Mouse (Mus musculus): ENCODE data around the gene Etv5. TPM values are rescaled to one million over a fixed set of nuclear protein-coding genes. Genes with fewer than 3 reads are reported as not detected.

The Etv5 gene
- polyA plus RNA-seq, 1 experiment from 2014 or later = 21.3 TPM

GRCm38 (mm10) chr16:22452082-22452481 lies 12.6 kb upstream of the Etv5 start:
- H3K9ac ChIP-seq = no peak overlapping the region
- no peaks in the 10 kb centered on the region for H3K36me3 ChIP-seq (replicated peaks; ENCODE audit: control insufficient read depth, insufficient read depth)
- no peak overlapping the region for H3K4me3 ChIP-seq (replicated peaks; ENCODE audit: low read length)
- H3K9me3 ChIP-seq (ENCODE audit: control insufficient read depth, low read length) = no peaks in the 10 kb centered on the region
- H3K27me3 ChIP-seq (ENCODE audit: control insufficient read depth, insufficient read depth, low read length) = no peaks in the 10 kb centered on the region
- 88% methylated on average over 9 of the region's 9 CpGs for WGBS
- ATAC-seq (ENCODE audit: low FRiP score) = no peak
- no peak overlapping the region for H3K27ac ChIP-seq
- H3K4me2 ChIP-seq (replicated peaks) = no peak overlapping the region
- no peak for DNase-seq (ENCODE audit: low spot score)
- H3K4me1 ChIP-seq (replicated peaks; ENCODE audit: control insufficient read depth, insufficient read depth, low read length) = no peaks in the 10 kb centered on the region

GRCm38 (mm10) chr16:22448093-22448492 lies 8.6 kb upstream of the Etv5 start:
- Histone ChIP-seq H3K36me3 (replicated peaks; ENCODE audit: control insufficient read depth, insufficient read depth) (no peaks in the 10 kb centered on the region), H3K27me3 (ENCODE audit: control insufficient read depth, insufficient read depth, low read length) (0 out of 2 replicates have a peak, but pooled peaks cover 2% of the 10 kb centered on the region), H3K9ac (no peak overlapping the region), H3K4me3 (replicated peaks; ENCODE audit: low read length) (no peak overlapping the region), H3K9me3 (ENCODE audit: control insufficient read depth, low read length) (no peaks in the 10 kb centered on the region), H3K27ac (no peak overlapping the region), H3K4me1 (replicated peaks; ENCODE audit: control insufficient read depth, insufficient read depth, low read length) (no peaks in the 10 kb centered on the region), H3K4me2 (replicated peaks) (no peak overlapping the region)
- WGBS = 80% methylated on average over 6 of the region's 6 CpGs
- no peak for DNase-seq (ENCODE audit: low spot score)
- ATAC-seq (ENCODE audit: low FRiP score) = no peak

DNA sequence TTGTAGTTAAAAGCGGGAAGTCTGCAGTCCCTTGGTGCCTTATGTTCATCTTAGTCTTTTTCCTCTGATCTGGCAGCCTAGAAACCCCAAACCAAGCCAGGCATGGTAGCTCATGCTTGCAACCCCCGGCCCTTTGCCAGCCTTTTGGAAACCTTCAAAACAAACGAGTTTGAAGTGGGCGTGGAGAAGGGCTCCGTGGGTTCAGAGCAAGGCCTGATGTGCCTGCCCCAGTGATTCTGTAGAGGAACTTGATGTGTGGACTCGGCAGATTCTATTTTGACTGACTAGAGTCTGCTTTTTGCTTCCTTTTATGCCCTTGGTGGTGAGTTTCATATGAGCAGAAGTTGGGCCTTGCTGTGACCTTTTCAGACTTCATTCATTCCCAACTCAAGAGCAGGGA lies 5.3 kb upstream of the Etv5 start:
- 73% methylated on average over 6 of the region's 6 CpGs for WGBS
- DNase-seq (ENCODE audit: low spot score) (no peak), ATAC-seq (ENCODE audit: low FRiP score) (no peak)
- Histone ChIP-seq H3K9ac (no peak overlapping the region), H3K4me1 (replicated peaks; ENCODE audit: control insufficient read depth, insufficient read depth, low read length) (peaks cover 8% of the 10 kb centered on the region; the same call in 1 of the 2 replicates), H3K4me3 (replicated peaks; ENCODE audit: low read length) (no peak overlapping the region), H3K9me3 (ENCODE audit: control insufficient read depth, low read length) (no peaks in the 10 kb centered on the region), H3K27me3 (ENCODE audit: control insufficient read depth, insufficient read depth, low read length) (peaks cover 25% of the 10 kb centered on the region), H3K36me3 (replicated peaks; ENCODE audit: control insufficient read depth, insufficient read depth) (no peaks in the 10 kb centered on the region), H3K4me2 (replicated peaks) (no peak overlapping the region), H3K27ac (no peak overlapping the region)

DNA sequence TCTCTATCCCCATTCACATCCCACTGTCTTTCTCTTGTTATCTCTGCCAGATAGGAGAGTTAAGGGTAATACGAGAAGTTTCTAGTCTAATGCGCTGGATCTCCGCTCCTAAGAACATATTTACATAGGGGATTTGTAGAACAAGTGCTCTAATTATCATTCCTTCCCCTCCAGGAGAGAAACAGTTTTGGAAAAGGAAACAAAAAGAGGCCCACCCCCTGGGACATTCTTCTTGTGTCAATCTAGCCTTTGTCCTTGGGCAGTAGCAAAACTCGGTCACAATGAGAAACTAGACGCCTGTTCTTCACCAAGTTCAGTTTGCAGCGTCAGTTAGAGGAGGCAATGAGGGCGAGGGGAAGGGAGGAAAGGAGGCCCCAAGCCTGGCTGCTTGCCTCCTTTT lies 2.7 kb upstream of the Etv5 start:
- WGBS = 20% methylated on average over 7 of the region's 7 CpGs
- Histone ChIP-seq H3K4me2 (replicated peaks) (no peak overlapping the region), H3K4me1 (replicated peaks; ENCODE audit: control insufficient read depth, insufficient read depth, low read length) (peaks cover 12% of the 10 kb centered on the region), H3K4me3 (replicated peaks; ENCODE audit: low read length) (no peak overlapping the region), H3K9me3 (ENCODE audit: control insufficient read depth, low read length) (no peaks in the 10 kb centered on the region), H3K9ac (no peak overlapping the region), H3K36me3 (replicated peaks; ENCODE audit: control insufficient read depth, insufficient read depth) (no peaks in the 10 kb centered on the region), H3K27ac (no peak overlapping the region), H3K27me3 (ENCODE audit: control insufficient read depth, insufficient read depth, low read length) (peaks cover 36% of the 10 kb centered on the region)
- ATAC-seq (ENCODE audit: low FRiP score) (no peak), DNase-seq (ENCODE audit: low spot score) (no peak)

- WGBS = 76% methylated on average over 4 of the region's 4 CpGs
- H3K27me3 ChIP-seq (ENCODE audit: control insufficient read depth, insufficient read depth, low read length) = peaks cover 43% of the 10 kb centered on the region
Measured at GRCm38 (mm10) chr16:22441317-22441716, 1.8 kb upstream of the Etv5 start.

DNA sequence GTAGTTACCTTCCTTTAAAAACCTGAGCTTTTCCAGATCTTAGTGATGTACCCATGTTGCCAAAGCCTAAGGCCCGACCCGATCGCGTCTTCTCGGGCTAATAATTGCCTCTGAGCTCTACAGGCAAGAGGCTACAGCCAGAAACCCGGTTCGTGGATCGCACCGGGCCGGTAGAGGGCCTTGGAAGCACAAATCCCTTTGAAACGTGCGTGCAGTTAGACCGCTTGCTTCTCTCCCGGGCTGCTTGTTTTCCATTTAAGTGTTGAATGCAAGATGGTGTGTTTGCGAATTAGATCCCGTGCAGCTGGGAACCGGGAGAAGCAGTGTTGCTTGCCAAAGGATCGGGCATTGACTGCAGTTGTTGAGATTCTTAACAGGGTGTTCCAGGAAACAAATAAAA lies 750 bp upstream of the Etv5 start:
- peak overlapping the region; percentile 100 for H3K4me2 ChIP-seq (replicated peaks)
- WGBS = under 1% methylated on average over 18 of the region's 18 CpGs
- H3K36me3 ChIP-seq (replicated peaks; ENCODE audit: control insufficient read depth, insufficient read depth) = no peaks in the 10 kb centered on the region
- DNase-seq (ENCODE audit: low spot score) (peak; percentile 70), ATAC-seq (ENCODE audit: low FRiP score) (no peak)
- H3K4me1 ChIP-seq (replicated peaks; ENCODE audit: control insufficient read depth, insufficient read depth, low read length) = peaks cover 12% of the 10 kb centered on the region
- H3K4me3 ChIP-seq (replicated peaks; ENCODE audit: low read length) = peak overlapping the region; percentile 79
- H3K9me3 ChIP-seq (ENCODE audit: control insufficient read depth, low read length) = no peaks in the 10 kb centered on the region
- H3K27me3 ChIP-seq (ENCODE audit: control insufficient read depth, insufficient read depth, low read length) = peaks cover 51% of the 10 kb centered on the region
- H3K27ac ChIP-seq = peak overlapping the region; percentile 44; the same call in 1 of the 2 replicates
- peak overlapping the region; percentile 46 for H3K9ac ChIP-seq

More at GRCm38 (mm10) chr16:22441317-22441716, 1.8 kb upstream of the Etv5 start:
- H3K4me3 ChIP-seq (replicated peaks; ENCODE audit: low read length) = no peak overlapping the region
- ATAC-seq (ENCODE audit: low FRiP score) (no peak), DNase-seq (ENCODE audit: low spot score) (no peak)
- H3K4me2 ChIP-seq (replicated peaks) = no peak overlapping the region
- no peaks in the 10 kb centered on the region for H3K36me3 ChIP-seq (replicated peaks; ENCODE audit: control insufficient read depth, insufficient read depth)
- H3K9me3 ChIP-seq (ENCODE audit: control insufficient read depth, low read length) = no peaks in the 10 kb centered on the region
- H3K9ac ChIP-seq = no peak overlapping the region
- no peak overlapping the region for H3K27ac ChIP-seq
- H3K4me1 ChIP-seq (replicated peaks; ENCODE audit: control insufficient read depth, insufficient read depth, low read length) = peaks cover 12% of the 10 kb centered on the region

- peaks cover 21% of the 10 kb centered on the region for H3K4me1 ChIP-seq (replicated peaks; ENCODE audit: control insufficient read depth, insufficient read depth, low read length)
- peaks cover 61% of the 10 kb centered on the region for H3K27me3 ChIP-seq (ENCODE audit: control insufficient read depth, insufficient read depth, low read length)
- ATAC-seq (ENCODE audit: low FRiP score) (peak; percentile 49), DNase-seq (ENCODE audit: low spot score) (peak; percentile 86)
- peak overlapping the region; percentile 100 for H3K4me2 ChIP-seq (replicated peaks)
- peak overlapping the region; percentile 79 for H3K4me3 ChIP-seq (replicated peaks; ENCODE audit: low read length)
- H3K9ac ChIP-seq = peak overlapping the region; percentile 77
- under 1% methylated on average over 59 of the region's 59 CpGs for WGBS
- no peaks in the 10 kb centered on the region for H3K36me3 ChIP-seq (replicated peaks; ENCODE audit: control insufficient read depth, insufficient read depth)
- no peaks in the 10 kb centered on the region for H3K9me3 ChIP-seq (ENCODE audit: control insufficient read depth, low read length)
- peak overlapping the region; percentile 26 for H3K27ac ChIP-seq
Measured at GRCm38 (mm10) chr16:22438441-22439373, 812 bp downstream of the Etv5 start.

- Histone ChIP-seq H3K27ac (no peak overlapping the region), H3K9ac (no peak overlapping the region), H3K27me3 (ENCODE audit: control insufficient read depth, insufficient read depth, low read length) (peaks cover 42% of the 10 kb centered on the region), H3K4me2 (replicated peaks) (peak overlapping the region; percentile 19; the same call in 1 of the 2 replicates), H3K9me3 (ENCODE audit: control insufficient read depth, low read length) (no peaks in the 10 kb centered on the region), H3K4me3 (replicated peaks; ENCODE audit: low read length) (no peak overlapping the region), H3K4me1 (replicated peaks; ENCODE audit: control insufficient read depth, insufficient read depth, low read length) (peaks cover 26% of the 10 kb centered on the region), H3K36me3 (replicated peaks; ENCODE audit: control insufficient read depth, insufficient read depth) (no peaks in the 10 kb centered on the region)
- ATAC-seq (ENCODE audit: low FRiP score) (no peak), DNase-seq (ENCODE audit: low spot score) (no peak)
- 49% methylated on average over 6 of the region's 6 CpGs for WGBS
Measured at GRCm38 (mm10) chr16:22436106-22436505, 3.4 kb downstream of the Etv5 start.

DNA sequence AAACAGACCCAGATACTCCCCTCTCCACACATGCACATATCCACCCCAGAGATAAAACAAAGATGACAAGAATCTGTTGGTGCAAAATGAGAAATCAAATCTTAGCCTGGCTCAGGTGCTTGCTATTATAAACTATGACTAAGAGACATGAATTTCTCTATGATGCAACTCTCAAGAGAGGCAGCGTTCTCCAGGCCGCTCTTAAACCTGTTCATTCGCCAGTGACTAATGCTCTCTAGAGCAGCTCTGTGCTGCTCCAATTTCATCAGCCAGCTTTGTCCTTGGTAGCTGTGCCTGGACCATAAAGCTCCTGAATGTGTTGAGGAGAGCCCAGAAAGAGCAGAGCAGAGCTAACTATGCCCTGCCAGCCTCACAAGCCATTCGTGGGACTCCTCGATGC lies 5.0 kb downstream of the Etv5 start:
- peaks cover 29% of the 10 kb centered on the region for H3K4me1 ChIP-seq (replicated peaks; ENCODE audit: control insufficient read depth, insufficient read depth, low read length)
- H3K27me3 ChIP-seq (ENCODE audit: control insufficient read depth, insufficient read depth, low read length) = peaks cover 45% of the 10 kb centered on the region
- no peak overlapping the region for H3K4me3 ChIP-seq (replicated peaks; ENCODE audit: low read length)
- no peaks in the 10 kb centered on the region for H3K9me3 ChIP-seq (ENCODE audit: control insufficient read depth, low read length)
- H3K36me3 ChIP-seq (replicated peaks; ENCODE audit: control insufficient read depth, insufficient read depth) = no peaks in the 10 kb centered on the region
- 38% methylated on average over 5 of the region's 5 CpGs for WGBS
- DNase-seq (ENCODE audit: low spot score) = no peak
- H3K4me2 ChIP-seq (replicated peaks) = peak overlapping the region; percentile 36
- no peak overlapping the region for H3K9ac ChIP-seq
- no peak for ATAC-seq (ENCODE audit: low FRiP score)
- H3K27ac ChIP-seq = no peak overlapping the region

All from hindbrain, embryonic 14.5 days (tissue).